Mouse (Mus musculus) gastrocnemius, postnatal 4 days (tissue): ENCODE measurements around the gene Atg7. TPM values are rescaled to one million over a fixed set of nuclear protein-coding genes. Genes with fewer than 3 reads are reported as not detected.

Experiments
- DNase-seq, 2 experiments: peaks; one replicate each; pipeline ENCODE4 v3.0.0; 2021 to 2022; ENCODE audit warnings: low spot score in 2 of 2, mixed read lengths in 2 of 2
- total RNA-seq, 2 experiments: library from RNA; stranded (reverse); gene quantifications; 2 replicates each; pipeline ENCODE4 v1.2.3; 2021

Atg7 gene
- total RNA-seq, 2 experiments from 2014 or later, result 12.4 to 15.8 TPM

DNA sequence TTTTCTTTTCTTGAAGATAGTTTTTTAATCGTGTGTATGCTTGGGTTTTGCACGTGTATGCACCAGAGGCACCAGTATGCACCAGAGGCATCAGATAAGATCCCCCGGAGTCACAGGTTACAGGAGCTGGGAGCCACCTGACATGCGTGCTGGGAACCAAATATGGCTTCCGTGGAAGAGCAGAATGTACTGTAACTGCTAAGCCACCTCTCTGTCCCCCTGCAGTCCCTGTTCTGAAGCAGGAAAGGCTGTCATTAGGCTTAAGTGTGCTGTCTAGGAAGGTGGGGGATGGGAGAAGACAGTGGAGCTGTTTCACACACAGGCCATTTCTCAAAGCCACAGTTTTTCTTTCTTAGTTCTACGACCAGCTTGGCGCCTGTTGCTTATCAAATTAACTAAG, 205.9 kb downstream of the Atg7 start:
- no peak for DNase-seq

DNA sequence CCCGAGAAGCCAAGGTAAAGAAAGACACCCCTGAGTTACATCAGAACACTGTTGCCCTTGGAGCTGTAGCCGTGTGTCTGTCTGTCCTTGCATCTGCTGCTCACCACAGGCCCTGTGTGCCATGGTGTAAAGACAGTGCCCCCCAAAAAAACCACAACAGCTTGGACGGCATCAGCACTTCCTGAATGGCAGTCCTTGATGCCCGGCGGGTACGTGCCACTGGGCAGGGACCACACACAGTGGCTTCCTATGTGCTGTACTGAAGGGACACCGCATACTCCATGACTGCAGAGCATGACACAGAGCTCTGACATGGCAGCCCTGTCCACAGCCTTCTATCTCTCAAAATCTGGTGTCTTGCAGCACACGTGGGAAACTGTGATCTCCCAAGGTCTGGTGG, 206.9 kb downstream of the Atg7 start:
- DNase-seq, result no peak

- no peak for DNase-seq
These were observed 208.8 kb downstream of the Atg7 start for GRCm38 (mm10) chr6:114851688-114852087.

GRCm38 (mm10) chr6:114852739-114853138, 209.8 kb downstream of the Atg7 start:
- DNase-seq, result no peak

- DNase-seq, result no peak
These were observed 211.5 kb downstream of the Atg7 start for GRCm38 (mm10) chr6:114854368-114854767.

DNA sequence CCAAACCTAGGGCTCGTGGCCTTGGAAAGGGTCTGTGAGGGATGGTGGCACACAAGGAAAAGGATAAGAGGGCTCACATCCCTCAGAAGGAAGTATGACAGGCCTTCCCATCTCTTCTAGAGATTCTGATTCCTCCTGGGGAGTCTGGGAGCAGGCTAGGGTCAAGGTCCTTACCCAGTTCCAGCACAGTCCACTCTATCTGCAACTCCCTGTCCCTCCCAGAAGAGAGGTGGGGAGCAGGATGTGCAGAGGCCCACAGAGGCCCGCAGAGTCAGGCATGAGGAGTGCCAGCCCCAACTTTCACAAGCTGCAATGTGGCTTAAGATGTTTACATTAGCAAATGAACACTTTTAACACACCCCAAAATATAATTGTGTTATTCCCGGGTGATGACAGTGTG, 212.7 kb downstream of the Atg7 start:
- no peak for DNase-seq

GRCm38 (mm10) chr6:114856501-114856900, 213.6 kb downstream of the Atg7 start:
- no peak for DNase-seq

- no peak for DNase-seq
These were observed 215.3 kb downstream of the Atg7 start for GRCm38 (mm10) chr6:114857996-114858721.

DNA sequence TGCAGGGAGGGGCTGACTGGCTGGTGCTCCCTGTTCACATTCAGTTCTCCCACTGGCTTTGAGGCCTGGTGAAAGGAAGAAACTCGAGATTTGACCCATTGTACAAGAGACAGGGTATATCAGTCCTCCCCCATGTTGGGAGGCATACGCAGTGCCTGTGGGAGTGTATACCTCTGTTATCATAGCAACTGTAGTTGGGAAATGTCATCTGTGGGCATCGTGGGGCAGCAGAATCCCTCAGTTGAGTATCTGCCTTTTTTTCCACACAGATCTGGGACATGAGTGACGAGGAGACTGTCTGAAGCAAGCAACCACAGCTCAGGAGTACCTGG, 215.8 kb downstream of the Atg7 start:
- no peak for DNase-seq

GRCm38 (mm10) chr6:114860677-114861568, 218.0 kb downstream of the Atg7 start:
- DNase-seq, result peak in 1 of 2 experiments; percentile 61

DNA sequence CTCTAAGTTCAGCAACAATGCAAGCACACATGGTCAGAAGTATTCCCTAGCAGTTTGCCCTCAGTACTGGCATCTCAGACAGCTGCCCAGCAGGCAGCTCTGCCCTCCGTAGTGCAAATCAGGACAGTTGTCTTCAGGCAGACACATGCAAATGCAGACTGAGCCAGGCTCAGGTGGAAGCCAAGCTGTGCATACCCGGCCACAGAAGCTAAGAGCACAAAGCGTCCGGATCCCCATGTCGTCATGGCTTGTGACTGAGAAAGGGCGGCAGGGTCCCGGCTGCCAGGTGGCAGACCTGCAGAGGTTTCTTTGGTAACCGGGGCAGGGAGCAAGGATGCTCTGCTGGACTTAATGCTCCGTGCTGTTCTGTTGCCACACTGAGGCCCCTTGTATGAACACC, 218.7 kb downstream of the Atg7 start:
- no peak for DNase-seq

- no peak for DNase-seq
These were observed 219.1 kb downstream of the Atg7 start for GRCm38 (mm10) chr6:114862046-114862445.

- DNase-seq, result no peak
These were observed 220.6 kb downstream of the Atg7 start for GRCm38 (mm10) chr6:114863501-114863900.

DNA sequence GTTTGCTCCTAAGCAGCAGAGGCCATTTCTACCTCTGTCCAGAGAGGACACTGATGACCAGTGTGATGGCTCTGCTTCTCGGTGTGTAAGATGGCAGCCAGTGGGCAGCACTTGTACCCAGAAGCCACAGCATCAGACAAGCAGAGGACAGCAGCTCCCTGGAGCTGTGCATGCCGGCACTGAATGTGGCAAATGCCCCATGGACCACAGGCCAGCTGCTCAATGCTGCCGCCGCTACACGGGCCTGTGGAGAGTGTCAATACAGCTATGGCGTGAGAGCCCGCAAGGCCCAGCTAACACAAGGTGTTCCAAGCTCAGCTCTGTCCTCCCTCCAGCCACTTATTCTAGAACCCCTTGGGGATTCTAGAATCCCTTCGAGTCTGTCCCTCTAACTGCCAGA, 221.5 kb downstream of the Atg7 start:
- DNase-seq, result no peak

DNA sequence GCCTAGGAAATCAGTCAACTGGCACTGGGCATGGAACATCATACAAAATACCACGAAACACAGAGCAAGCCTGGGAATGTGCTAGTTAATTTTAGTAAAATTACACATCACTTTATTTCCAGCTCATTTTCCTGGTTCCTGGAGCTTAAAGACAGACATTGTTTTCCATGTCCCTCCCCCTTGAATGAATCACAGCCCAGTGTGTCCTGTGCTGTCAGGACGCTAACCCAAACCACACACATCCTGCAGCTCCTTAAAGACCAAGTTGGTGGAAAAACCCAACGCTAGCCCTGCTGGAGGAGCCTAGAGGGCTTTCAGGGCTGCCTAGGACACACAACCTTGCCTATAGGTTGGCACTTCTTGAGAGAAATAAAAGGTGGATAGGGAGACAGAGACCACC, 223.2 kb downstream of the Atg7 start:
- no peak for DNase-seq

- DNase-seq, result no peak
These were observed 223.7 kb downstream of the Atg7 start for GRCm38 (mm10) chr6:114866619-114867018.

DNA sequence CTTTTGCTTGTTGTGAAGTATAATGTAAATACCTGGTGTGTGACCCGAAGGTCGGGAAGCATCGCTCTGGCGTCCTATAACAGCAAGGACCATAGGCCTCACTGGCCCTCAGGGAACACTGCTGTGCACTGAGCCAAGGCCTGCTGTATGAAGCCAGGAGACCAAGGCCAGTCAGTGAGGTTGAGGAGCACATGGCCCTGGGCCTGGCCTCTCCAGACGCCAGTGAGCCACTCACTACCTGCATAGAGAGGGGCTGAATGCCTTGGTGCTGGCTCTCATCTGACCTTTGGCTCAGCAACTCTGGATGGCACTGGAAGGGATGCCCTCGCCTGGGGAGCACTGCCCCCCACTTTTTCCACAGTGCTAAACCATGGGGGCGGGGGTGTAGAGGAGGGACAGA, 225.8 kb downstream of the Atg7 start:
- DNase-seq, result no peak

DNA sequence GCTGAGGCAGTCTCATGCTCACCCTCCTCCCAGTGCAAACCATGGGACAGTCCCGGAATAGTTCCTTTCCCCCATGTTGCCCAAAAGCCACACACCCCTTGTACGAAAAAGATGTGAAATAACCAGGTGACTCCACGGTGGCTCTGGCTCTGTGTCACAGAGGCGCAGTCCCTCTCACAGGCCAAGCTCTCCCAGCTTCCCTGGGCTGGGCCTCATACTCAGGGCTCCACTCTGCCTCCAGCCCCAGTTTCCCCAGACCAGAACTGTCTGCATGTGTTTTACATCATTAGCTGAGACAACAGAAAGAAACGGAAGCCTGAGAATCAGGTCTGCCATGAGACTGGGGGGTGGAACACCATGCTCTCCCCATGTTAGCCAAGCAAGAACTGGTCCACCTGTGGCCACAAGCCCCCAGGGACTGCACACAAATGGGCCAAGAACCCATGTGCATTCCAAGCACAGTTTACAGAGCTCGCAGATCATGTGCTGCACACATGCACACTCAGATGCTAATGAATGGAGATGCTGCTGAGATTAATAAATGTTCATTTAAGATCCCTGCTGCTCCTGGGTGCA, 226.7 kb downstream of the Atg7 start:
- no peak for DNase-seq

DNA sequence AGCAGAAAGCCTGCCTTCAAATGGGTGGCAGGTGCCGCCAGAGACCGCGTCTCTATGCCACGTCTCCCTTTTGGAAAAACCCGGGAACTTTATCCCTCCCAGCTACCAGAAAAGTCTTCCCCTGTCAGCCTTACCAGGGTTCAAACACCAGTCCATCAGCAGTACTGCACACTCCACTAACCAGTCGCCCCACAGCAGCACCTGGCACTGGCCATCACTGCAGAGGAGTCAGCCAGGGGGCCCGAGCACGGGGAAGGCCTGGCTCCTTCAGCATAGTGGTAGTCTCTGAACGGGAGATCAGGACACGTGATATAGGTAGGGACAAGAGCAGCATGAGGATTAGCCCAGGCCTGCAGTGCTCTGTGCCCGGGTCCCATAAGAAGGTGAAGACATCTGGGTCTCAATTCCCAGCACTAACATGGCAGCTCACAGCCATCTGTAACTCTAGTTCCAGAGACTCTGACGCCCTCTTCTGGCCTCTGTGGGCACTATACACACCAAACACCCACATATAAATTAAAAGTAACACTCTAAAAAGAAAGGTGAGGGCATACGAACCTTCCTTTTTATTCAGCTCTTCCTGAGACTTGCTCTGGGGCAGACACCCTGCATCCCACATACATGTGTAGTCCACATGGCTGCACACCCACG, 228.2 kb downstream of the Atg7 start:
- no peak for DNase-seq

DNA sequence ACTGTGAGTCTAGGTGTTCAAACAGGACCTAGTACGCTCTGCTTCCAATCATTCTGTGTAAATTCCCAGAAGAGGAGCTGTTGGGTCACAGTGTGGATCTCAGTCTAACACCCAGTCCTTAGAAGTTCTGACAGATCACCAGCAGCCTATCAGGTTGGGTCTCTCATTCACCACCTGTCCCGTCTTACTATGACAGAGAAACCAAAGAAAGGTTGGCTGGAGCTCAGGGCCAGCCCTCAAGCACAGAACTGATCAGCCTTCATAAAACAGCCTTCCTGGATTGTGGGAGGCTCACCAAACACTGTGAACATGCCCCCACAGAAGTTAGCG, 230.9 kb downstream of the Atg7 start:
- DNase-seq, result no peak

- DNase-seq, result no peak
These were observed 231.4 kb downstream of the Atg7 start for GRCm38 (mm10) chr6:114874138-114874928.
